Mouse (Mus musculus) E14TG2a.4 (cell line): ENCODE results near the gene Gm5039.

Experiments
- CTCF ChIP-seq: conservative IDR thresholded peaks from 2 replicates; pipeline ENCODE4 v1.5.1; 2014; ENCODE audit warnings: low read length
- NANOG ChIP-seq: IDR thresholded peaks from 2 replicates; pipeline ENCODE4 v1.6.1; 2014; ENCODE audit warnings: borderline replicate concordance, low read length, mixed read lengths

GRCm38 (mm10) chr12:88314556-88314955 lies 9.3 kb downstream of the Gm5039 start:
- TF ChIP-seq CTCF (no peak), NANOG (no peak)
